Mouse (Mus musculus) urinary bladder, postnatal 25 days (tissue): Measurements from ENCODE around the gene Disp3.

Source experiments
- DNase-seq: peaks from one replicate; pipeline ENCODE4 v3.0.0; 2022; ENCODE audit warnings: low spot score

Gene Disp3

GRCm38 (mm10) chr4:148291080-148291479 is 3.3 kb upstream of the Disp3 start:
- DNase-seq = no peak

GRCm38 (mm10) chr4:148288055-148288549 is 337 bp upstream of the Disp3 start:
- DNase-seq = peak; percentile 40

- no peak for DNase-seq
Measured at GRCm38 (mm10) chr4:148287041-148287440, 724 bp downstream of the Disp3 start.

GRCm38 (mm10) chr4:148286226-148287031 is 1.3 kb downstream of the Disp3 start:
- no peak for DNase-seq

- no peak for DNase-seq
Measured at GRCm38 (mm10) chr4:148284219-148284618, 3.5 kb downstream of the Disp3 start.

- no peak for DNase-seq
Measured at GRCm38 (mm10) chr4:148276816-148277491, 10.8 kb downstream of the Disp3 start.

- no peak for DNase-seq
Measured at GRCm38 (mm10) chr4:148274671-148275070, 13.1 kb downstream of the Disp3 start.

- DNase-seq = no peak
Measured at GRCm38 (mm10) chr4:148273229-148273628, 14.5 kb downstream of the Disp3 start.

- no peak for DNase-seq
Measured at GRCm38 (mm10) chr4:148271656-148272055, 16.1 kb downstream of the Disp3 start.

GRCm38 (mm10) chr4:148266973-148267507 is 20.7 kb downstream of the Disp3 start:
- DNase-seq = no peak

GRCm38 (mm10) chr4:148259941-148260340 is 27.8 kb downstream of the Disp3 start:
- no peak for DNase-seq

GRCm38 (mm10) chr4:148249341-148249740 is 38.4 kb downstream of the Disp3 start:
- DNase-seq = no peak

GRCm38 (mm10) chr4:148240387-148240786 is 47.4 kb downstream of the Disp3 start:
- no peak for DNase-seq

GRCm38 (mm10) chr4:148239474-148240130 is 48.2 kb downstream of the Disp3 start:
- DNase-seq = no peak

GRCm38 (mm10) chr4:148238919-148239318 is 48.8 kb downstream of the Disp3 start:
- DNase-seq = no peak

GRCm38 (mm10) chr4:148238218-148238617 is 49.5 kb downstream of the Disp3 start:
- no peak for DNase-seq

GRCm38 (mm10) chr4:148236664-148237063 is 51.1 kb downstream of the Disp3 start:
- DNase-seq = no peak

- no peak for DNase-seq
Measured at GRCm38 (mm10) chr4:148233061-148233460, 54.7 kb downstream of the Disp3 start.

GRCm38 (mm10) chr4:148232615-148233014 is 55.1 kb downstream of the Disp3 start:
- DNase-seq = no peak

GRCm38 (mm10) chr4:148232124-148232523 is 55.6 kb downstream of the Disp3 start:
- no peak for DNase-seq

GRCm38 (mm10) chr4:148229646-148230045 is 58.1 kb downstream of the Disp3 start:
- DNase-seq = peak; percentile 54

- DNase-seq = no peak
Measured at GRCm38 (mm10) chr4:148222983-148223382, 64.8 kb downstream of the Disp3 start.
